Mouse (Mus musculus) neural tube, embryonic 10.5 days (tissue): ENCODE measurements around the gene Trpm5.

Experiments used
- DNase-seq: peaks from one replicate; pipeline ENCODE4 v3.0.0-alpha.2; 2017; ENCODE audit warnings: low spot score; ENCODE audit errors: extremely low spot score

Gene Trpm5

DNA sequence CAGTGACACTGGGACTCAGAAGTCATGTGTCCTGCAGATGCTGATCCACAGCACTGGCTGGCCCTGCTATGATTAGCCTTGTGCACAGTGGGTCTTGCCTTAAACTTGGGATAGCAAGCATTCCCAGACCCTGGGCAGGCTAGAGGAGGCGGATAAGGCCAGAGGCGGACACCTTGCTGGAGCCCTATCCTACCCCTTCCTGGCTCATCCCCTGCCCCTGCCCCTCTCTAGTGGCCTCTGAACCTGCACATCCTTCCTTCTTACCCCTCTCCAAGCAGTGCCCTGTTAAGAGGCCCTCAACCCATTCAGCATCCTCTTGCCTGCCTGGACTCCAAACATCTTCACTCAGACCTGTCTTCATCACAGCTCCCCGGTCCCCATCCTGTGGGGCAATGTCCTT, 53.9 kb downstream of the Trpm5 start:
- DNase-seq: no peak

GRCm38 (mm10) chr7:143038174-143038931, 56.1 kb downstream of the Trpm5 start:
- no peak for DNase-seq

DNA sequence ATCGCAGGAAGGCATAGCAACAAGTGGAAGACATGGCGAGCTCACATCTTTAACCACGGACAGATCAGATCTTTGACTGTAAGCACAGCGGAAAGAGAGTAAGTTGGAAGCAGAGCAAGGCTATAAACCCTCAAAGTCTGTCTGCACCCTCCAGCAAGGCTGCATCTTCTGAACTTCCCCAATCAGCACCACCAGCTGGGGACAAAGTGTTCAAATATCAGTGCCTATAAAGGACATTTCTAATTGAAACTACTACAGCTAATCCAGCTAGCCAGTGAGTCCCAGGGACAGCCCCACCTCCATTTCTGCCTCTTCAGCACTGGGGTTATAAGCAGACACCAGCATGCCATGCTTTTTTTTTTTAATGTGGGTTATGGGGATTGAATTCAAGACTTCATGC, 57.1 kb downstream of the Trpm5 start:
- DNase-seq: no peak

DNA sequence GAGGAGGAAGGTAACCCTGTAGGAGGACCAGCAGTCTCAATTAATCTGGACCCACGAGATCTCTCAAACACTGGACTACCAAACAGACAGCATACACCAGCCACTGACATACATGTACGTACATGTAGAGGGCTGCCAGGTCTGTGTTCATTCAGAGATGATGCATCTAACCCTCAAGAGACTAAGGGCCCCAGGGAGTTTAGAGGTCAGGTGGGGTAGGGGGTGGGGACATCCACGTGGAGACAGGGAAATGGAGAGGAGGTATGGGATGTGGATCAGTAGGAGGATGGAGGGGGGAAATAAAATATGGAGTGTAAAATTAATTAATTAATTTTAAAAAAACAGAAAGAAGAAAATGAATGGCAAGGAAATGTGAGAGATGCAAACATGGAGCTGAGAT, 57.7 kb downstream of the Trpm5 start:
- no peak for DNase-seq

- no peak for DNase-seq
These were observed 59.7 kb downstream of the Trpm5 start for GRCm38 (mm10) chr7:143034519-143035450.

DNA sequence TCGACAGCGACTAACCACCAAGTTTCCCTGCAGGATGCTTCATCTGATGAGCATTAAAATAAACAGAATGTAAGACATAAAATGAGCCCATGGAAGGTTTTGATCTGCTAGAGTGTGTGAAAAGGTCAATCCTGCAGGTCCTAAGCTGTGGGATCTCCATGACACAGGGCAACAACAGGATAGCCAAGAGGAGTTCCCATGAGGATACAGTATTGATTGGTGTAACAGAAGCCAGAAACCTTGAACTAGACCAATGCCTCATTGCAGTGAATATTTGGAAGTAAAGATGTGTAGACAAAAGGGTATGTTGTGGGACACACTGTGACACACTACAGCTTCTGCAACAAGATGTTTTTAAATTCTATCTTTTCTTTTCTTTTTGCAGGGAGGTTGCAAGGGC, 60.3 kb downstream of the Trpm5 start:
- DNase-seq: no peak

- DNase-seq: no peak
These were observed 60.9 kb downstream of the Trpm5 start for GRCm38 (mm10) chr7:143033581-143033980.

- no peak for DNase-seq
These were observed 62.6 kb downstream of the Trpm5 start for GRCm38 (mm10) chr7:143031816-143032215.

DNA sequence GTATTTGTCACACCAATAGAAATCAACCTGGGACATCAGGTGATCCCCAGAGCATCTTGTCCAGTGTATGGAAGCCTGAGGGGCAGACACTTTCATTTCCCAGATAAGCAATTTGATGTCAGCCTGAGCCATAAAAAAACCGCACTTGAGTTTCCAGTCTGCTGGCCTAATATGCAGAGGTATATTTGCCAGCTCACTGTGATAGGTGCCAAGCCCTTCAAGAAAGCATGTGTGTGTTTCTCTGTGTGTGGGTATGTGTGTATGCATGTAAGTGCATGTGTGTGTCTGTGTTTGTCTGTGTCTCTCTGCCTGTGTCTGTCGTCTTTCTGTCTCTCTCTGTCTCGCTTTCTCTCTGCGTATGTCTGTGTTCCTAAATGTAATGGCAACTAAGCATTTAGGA, 67.2 kb downstream of the Trpm5 start:
- no peak for DNase-seq

GRCm38 (mm10) chr7:143025496-143025895, 68.9 kb downstream of the Trpm5 start:
- no peak for DNase-seq

DNA sequence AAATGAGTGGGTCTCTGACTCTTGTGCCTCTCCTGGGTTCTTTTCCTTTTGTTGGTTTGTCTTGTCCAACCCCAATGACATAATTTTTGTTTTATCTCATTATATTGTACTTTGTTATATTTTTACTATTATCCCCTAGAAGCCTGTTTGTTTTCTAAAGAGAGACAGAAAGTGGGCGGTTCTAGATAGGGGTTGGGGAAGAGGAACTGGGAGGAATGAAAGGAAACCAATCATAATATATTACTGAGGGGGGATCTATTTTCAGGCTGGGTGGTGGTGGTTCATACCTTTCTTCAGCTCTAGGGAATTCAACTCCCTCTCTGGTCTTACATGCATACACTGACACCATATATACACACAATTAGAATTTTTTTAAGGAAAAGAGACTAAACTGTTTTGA, 70.1 kb downstream of the Trpm5 start:
- no peak for DNase-seq

DNA sequence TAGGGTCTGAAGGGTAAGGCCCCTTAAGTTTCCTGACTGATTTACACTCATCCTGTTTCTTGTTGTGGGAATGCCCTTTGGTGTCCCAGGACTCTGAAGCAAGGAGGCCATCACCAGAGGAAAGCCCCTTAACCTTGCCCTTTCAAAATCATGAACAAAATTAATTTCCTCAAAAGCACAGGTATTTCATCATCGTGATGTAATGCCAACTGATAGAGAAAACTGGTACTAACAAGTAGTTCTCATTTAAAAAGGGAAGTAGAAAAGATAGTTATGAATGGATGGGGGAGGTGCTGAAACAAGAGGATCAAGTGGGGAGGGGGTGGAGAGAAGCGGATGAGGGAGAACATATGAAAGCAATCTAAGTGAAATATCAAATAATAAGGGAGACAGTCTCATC, 70.9 kb downstream of the Trpm5 start:
- no peak for DNase-seq

DNA sequence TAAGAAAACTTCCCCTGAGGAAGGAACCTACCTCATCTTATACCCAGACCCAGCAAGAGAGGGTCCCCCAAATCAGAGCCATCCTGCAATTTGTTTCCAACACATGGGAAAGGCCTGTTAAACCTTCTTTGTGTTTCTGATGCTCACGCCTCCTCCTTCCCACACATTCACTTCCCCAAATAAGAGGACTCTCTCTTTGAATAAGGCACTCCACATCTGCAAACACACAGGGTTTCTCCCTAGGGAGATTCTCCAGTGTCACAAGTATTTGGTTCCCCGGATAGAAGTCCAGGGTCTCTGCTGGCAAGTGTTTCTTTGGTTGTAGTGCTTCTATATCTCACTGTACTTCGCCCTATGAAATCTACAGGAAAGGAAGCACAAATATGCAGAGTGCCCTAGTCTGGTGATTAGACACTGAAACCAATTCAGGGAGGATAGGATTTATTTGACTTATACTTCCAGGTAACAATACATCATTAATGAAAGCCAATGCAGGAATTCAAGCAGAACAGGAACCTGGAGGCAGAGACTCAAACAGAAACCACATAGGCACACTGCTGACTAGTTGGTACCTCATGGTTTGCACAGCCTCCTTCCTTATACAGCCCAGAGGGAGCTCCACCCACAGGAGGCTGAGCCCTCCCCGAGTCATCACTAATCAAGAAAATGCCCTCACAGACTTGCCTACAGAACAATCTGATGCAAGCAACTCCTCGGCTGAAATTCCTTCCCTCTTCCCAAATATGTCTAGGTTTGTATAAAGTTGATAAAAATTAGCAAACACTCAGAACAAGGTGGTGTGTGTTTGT, 72.9 kb downstream of the Trpm5 start:
- DNase-seq: no peak

- DNase-seq: no peak
These were observed 73.7 kb downstream of the Trpm5 start for GRCm38 (mm10) chr7:143020764-143021163.

DNA sequence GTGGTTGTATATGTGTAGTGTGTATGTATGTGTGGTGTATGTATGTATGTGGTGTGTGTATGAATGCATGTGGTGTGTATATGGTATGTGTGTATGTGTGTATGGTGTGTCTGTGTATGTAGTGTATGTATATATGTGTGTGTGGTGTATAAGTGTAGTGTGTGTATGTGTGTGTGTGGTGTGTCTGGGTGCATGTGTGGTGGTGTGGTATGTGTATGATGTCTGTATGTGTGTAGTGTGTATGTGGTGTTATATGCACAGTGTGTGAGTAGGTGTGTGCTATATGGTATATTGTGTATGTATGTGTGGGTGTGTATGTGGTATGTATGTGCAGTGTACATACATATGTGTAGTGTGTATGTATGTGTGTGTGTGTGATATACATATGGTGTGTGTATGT, 74.4 kb downstream of the Trpm5 start:
- no peak for DNase-seq
